Mouse (Mus musculus): ENCODE data around the gene Tmem160. TPM values are rescaled to one million over a fixed set of nuclear protein-coding genes. Genes with fewer than 3 reads are reported as not detected.
A peak's percentile ranks its signal among the peaks of the same experiment; 100 is the strongest.

Gene Tmem160
- polyA plus RNA-seq, 1 experiment = 84.3 TPM

- no peak for DNase-seq (ENCODE audit: extremely low spot score in 1 of 2, low spot score in 1 of 2)
Observed at GRCm38 (mm10) chr7:16476600-16476989, 24.0 kb downstream of the Tmem160 start.

- DNase-seq (ENCODE audit: extremely low spot score in 1 of 2, low spot score in 1 of 2) = no peak
Observed at GRCm38 (mm10) chr7:16477628-16478027, 25.0 kb downstream of the Tmem160 start, which contains the start of gene Npas1. Gene Npas1 (minus strand): TSS chr7:16477728.

- no peak for DNase-seq (ENCODE audit: extremely low spot score in 1 of 2, low spot score in 1 of 2)
Observed at GRCm38 (mm10) chr7:16488816-16489215, 36.2 kb downstream of the Tmem160 start.

GRCm38 (mm10) chr7:16489948-16490347 is 37.4 kb downstream of the Tmem160 start:
- DNase-seq (ENCODE audit: extremely low spot score in 1 of 2, low spot score in 1 of 2) = peak in 1 of 2 experiments; percentile 40

GRCm38 (mm10) chr7:16491759-16492158 is 39.2 kb downstream of the Tmem160 start:
- DNase-seq (ENCODE audit: extremely low spot score in 1 of 2, low spot score in 1 of 2) = peak in 1 of 2 experiments; percentile 64

GRCm38 (mm10) chr7:16492211-16492610 is 39.6 kb downstream of the Tmem160 start:
- peak in 1 of 2 experiments; percentile 59 for DNase-seq (ENCODE audit: extremely low spot score in 1 of 2, low spot score in 1 of 2)

- peak in 1 of 2 experiments; percentile 69 for DNase-seq (ENCODE audit: extremely low spot score in 1 of 2, low spot score in 1 of 2)
Observed at GRCm38 (mm10) chr7:16493361-16493760, 40.8 kb downstream of the Tmem160 start.

GRCm38 (mm10) chr7:16496260-16496659 is 43.7 kb downstream of the Tmem160 start:
- DNase-seq (ENCODE audit: extremely low spot score in 1 of 2, low spot score in 1 of 2) = no peak

- no peak for DNase-seq (ENCODE audit: extremely low spot score in 1 of 2, low spot score in 1 of 2)
Observed at GRCm38 (mm10) chr7:16499671-16500104, 47.1 kb downstream of the Tmem160 start.

- DNase-seq (ENCODE audit: extremely low spot score in 1 of 2, low spot score in 1 of 2) = no peak
Observed at GRCm38 (mm10) chr7:16501571-16501970, 49.0 kb downstream of the Tmem160 start.

GRCm38 (mm10) chr7:16504573-16505225 is 52.1 kb downstream of the Tmem160 start:
- DNase-seq (ENCODE audit: extremely low spot score in 1 of 2, low spot score in 1 of 2) = no peak

Other genes with a start within 250 kb of the Tmem160 start
- 11.9 and 12.5 TPM in 2 replicates for gene Dhx34, start 230.7 kb upstream of the Tmem160 start, polyA plus RNA-seq (2012; rRNA removed)
- gene C5ar2, start 208.6 kb upstream of the Tmem160 start, polyA plus RNA-seq (2012; rRNA removed) = 0.56 and 0.67 TPM in 2 replicates
- gene C5ar1, start 193.2 kb upstream of the Tmem160 start, polyA plus RNA-seq (2012; rRNA removed) = 1.2 and 1.3 TPM in 2 replicates
- 57.6 and 58.4 TPM in 2 replicates for gene Inafm1, start 179.2 kb upstream of the Tmem160 start, polyA plus RNA-seq (2012; rRNA removed)
- gene Ccdc9, start 166.0 kb upstream of the Tmem160 start, polyA plus RNA-seq (2012; rRNA removed) = 91.2 and 91.4 TPM in 2 replicates
- 17.1 and 18.2 TPM in 2 replicates for gene Bbc3, start 144.4 kb upstream of the Tmem160 start, polyA plus RNA-seq (2012; rRNA removed)
- gene Sae1, start 65.0 kb upstream of the Tmem160 start, polyA plus RNA-seq (2012; rRNA removed) = 99.8 and 114 TPM in 2 replicates
- 38.9 and 40.0 TPM in 2 replicates for gene Zc3h4, start 51.9 kb upstream of the Tmem160 start, polyA plus RNA-seq (2012; rRNA removed)
- gene Npas1, start 24.9 kb downstream of the Tmem160 start, polyA plus RNA-seq (2012; rRNA removed) = 7.8 and 10.1 TPM in 2 replicates
- gene Arhgap35, start 162.2 kb downstream of the Tmem160 start, polyA plus RNA-seq (2012; rRNA removed) = 47.0 and 50.5 TPM in 2 replicates
- 0.17 and 0.24 TPM in 2 replicates for gene Ceacam15, start 222.9 kb downstream of the Tmem160 start, polyA plus RNA-seq (2012; rRNA removed)